Mouse (Mus musculus) adrenal gland (tissue): ENCODE measurements around the gene Ltbr.

ENCODE experiments used
- intact Hi-C: fragments of 180-260 bp; cut with DNase I; formaldehyde crosslinking; loops from one replicate; pipeline ENCODE4 v1.15.1; 2025

Gene Ltbr

GRCm38 (mm10) chr6:125348721-125349574 is 35.3 kb upstream of the Ltbr start, which contains the start of gene Tnfrsf1a:
Gene Tnfrsf1a, plus strand, starts transcription at chr6:125349362.
- intact Hi-C loops = no loop called here

GRCm38 (mm10) chr6:125346029-125346428 is 32.3 kb upstream of the Ltbr start:
- intact Hi-C loops = no loop called here

GRCm38 (mm10) chr6:125345625-125346024 is 31.9 kb upstream of the Ltbr start:
- intact Hi-C loops = no loop called here

GRCm38 (mm10) chr6:125344866-125345265 is 31.2 kb upstream of the Ltbr start:
- intact Hi-C loops = no loop called here

- intact Hi-C loops = no loop called here
Observed at GRCm38 (mm10) chr6:125344084-125344483, 30.4 kb upstream of the Ltbr start.

- intact Hi-C loops = no loop called here
Observed at GRCm38 (mm10) chr6:125342198-125342597, 28.5 kb upstream of the Ltbr start.

- intact Hi-C loops = no loop called here
Observed at GRCm38 (mm10) chr6:125340244-125340643, 26.6 kb upstream of the Ltbr start.

GRCm38 (mm10) chr6:125338791-125339660 is 25.3 kb upstream of the Ltbr start:
- intact Hi-C loops = no loop called here

GRCm38 (mm10) chr6:125334356-125334755 is 20.7 kb upstream of the Ltbr start:
- intact Hi-C loops = no loop called here

GRCm38 (mm10) chr6:125333112-125333899 is 19.6 kb upstream of the Ltbr start:
- intact Hi-C loops = no loop called here

GRCm38 (mm10) chr6:125330626-125331326 is 17.1 kb upstream of the Ltbr start:
- intact Hi-C loops = no loop called here

GRCm38 (mm10) chr6:125328243-125328642 is 14.6 kb upstream of the Ltbr start:
- intact Hi-C loops = loop anchor here (5.0 kb wide), 1 partner anchor 34 kb away; no protein-coding TSS in a partner anchor

GRCm38 (mm10) chr6:125325337-125325736 is 11.7 kb upstream of the Ltbr start:
- intact Hi-C loops = loop anchor here (5.0 kb wide), 1 partner anchor 37 kb away; no protein-coding TSS in a partner anchor

GRCm38 (mm10) chr6:125323547-125323946 is 9.9 kb upstream of the Ltbr start:
- intact Hi-C loops = no loop called here

GRCm38 (mm10) chr6:125322794-125323193 is 9.1 kb upstream of the Ltbr start:
- intact Hi-C loops = no loop called here

GRCm38 (mm10) chr6:125321114-125321855 is 7.6 kb upstream of the Ltbr start:
- intact Hi-C loops = no loop called here

GRCm38 (mm10) chr6:125320323-125320722 is 6.6 kb upstream of the Ltbr start, which contains the start of gene Scnn1a:
Gene Scnn1a, plus strand, starts transcription at chr6:125320659.
- intact Hi-C loops = no loop called here

- intact Hi-C loops = no loop called here
Observed at GRCm38 (mm10) chr6:125319919-125320296, 6.2 kb upstream of the Ltbr start.

- intact Hi-C loops = no loop called here
Observed at GRCm38 (mm10) chr6:125318981-125319918, 5.6 kb upstream of the Ltbr start.
